Mouse (Mus musculus) liver, embryonic 13.5 days (tissue): ENCODE data around the gene Ckap4. TPM values are rescaled to one million over a fixed set of nuclear protein-coding genes. Genes with fewer than 3 reads are reported as not detected.
A peak's percentile ranks its signal among the peaks of the same experiment; 100 is the strongest.
"Not testable (repeated sequence)": the region's sequence is repeated elsewhere in the genome, so short reads cannot be mapped to it uniquely, and the experiment has no call there.

Source experiments
- ATAC-seq: fragments of 200-750 bp; cut with Nextera tagmentation; 2 replicates; pipeline ENCODE4 v1.8.0; 2017; ENCODE audit warnings: low read depth, mild to moderate bottlenecking, moderate number of reproducible peaks, moderate library complexity
- DNase-seq: peaks from one replicate; pipeline ENCODE4 v3.0.0; 2022
- H3K27ac ChIP-seq: fragments of 300-500 bp; sonication (generic); 2 replicates; pipeline ENCODE4 v1.5.1; 2015; ENCODE audit warnings: moderate library complexity, mild to moderate bottlenecking, inconsistent platforms
- H3K27me3 ChIP-seq: fragments of 300-500 bp; sonication (generic); 2 replicates; pipeline ENCODE4 v1.6.1; 2015; ENCODE audit warnings: mild to moderate bottlenecking, inconsistent platforms
- H3K36me3 ChIP-seq: fragments of 300-500 bp; sonication (generic); 2 replicates; pipeline ENCODE4 v1.6.1; 2015; ENCODE audit warnings: mild to moderate bottlenecking, inconsistent platforms
- H3K4me1 ChIP-seq: fragments of 300-500 bp; sonication (generic); replicated peaks from 2 replicates; pipeline ENCODE4 v1.6.1; 2015; ENCODE audit warnings: inconsistent platforms
- H3K4me2 ChIP-seq: fragments of 300-500 bp; sonication (generic); 2 replicates; pipeline ENCODE4 v1.6.1; 2015; ENCODE audit warnings: inconsistent platforms, mild to moderate bottlenecking, moderate library complexity
- H3K4me3 ChIP-seq: fragments of 300-500 bp; sonication (generic); replicated peaks from 2 replicates; pipeline ENCODE4 v1.5.1; 2015; ENCODE audit warnings: mild to moderate bottlenecking, inconsistent platforms
- H3K9ac ChIP-seq: fragments of 300-500 bp; sonication (generic); 2 replicates; pipeline ENCODE4 v1.6.1; 2015; ENCODE audit warnings: mild to moderate bottlenecking, inconsistent platforms
- H3K9me3 ChIP-seq: fragments of 300-500 bp; sonication (generic); replicated peaks from 2 replicates; pipeline ENCODE4 v1.6.1; 2016; ENCODE audit warnings: inconsistent platforms
- WGBS: fragments of 180-500 bp; shearing (Covaris S2); methylation state at CpG from one replicate; pipeline ENCODE4 v1.1.7; 2015; ENCODE audit not compliant: insufficient replicate concordance; 5-methylcytosine and 5-hydroxymethylcytosine counted together
- polyA plus RNA-seq: library from polyadenylated mRNA; unstranded; fragments of >200 nt; fragmentation: Nextera tagmentation; extraction: Ambion mirVana; gene quantifications from 2 replicates; pipeline ENCODE4 v1.2.1, GENCODE M21; 2015

Gene Ckap4
- polyA plus RNA-seq, 1 experiment from 2014 or later: 11.3 TPM

DNA sequence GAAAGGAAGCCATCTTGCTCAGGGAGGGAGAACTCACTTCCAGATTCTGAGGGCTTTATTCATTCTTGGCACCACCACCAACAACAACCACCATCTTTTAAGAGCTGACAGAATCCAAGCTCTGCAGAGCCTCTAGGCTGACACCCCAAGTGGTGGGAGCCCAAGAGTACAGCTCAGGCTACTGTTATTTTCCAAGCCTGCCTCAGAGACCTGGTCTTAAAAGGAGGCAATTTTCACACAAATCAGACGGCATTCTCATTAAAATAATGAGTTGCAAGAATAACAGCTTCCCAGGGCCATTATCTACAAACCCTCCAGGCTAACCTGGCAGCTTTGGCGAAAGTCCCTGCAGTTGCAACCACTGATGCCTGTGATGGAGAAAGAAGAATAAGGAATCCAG, 37.1 kb downstream of the Ckap4 start:
- DNase-seq (no peak), ATAC-seq (no peak)
- Histone ChIP-seq H3K9ac (no peak overlapping the region), H3K27ac (no peak overlapping the region), H3K9me3 (no peaks in the 10 kb centered on the region), H3K4me2 (no peak overlapping the region), H3K36me3 (no peaks in the 10 kb centered on the region), H3K4me1 (no peaks in the 10 kb centered on the region), H3K27me3 (no peaks in the 10 kb centered on the region), H3K4me3 (no peak overlapping the region)
- WGBS: 56% methylated on average over 2 of the region's 2 CpGs

GRCm38 (mm10) chr10:84494432-84494831, 39.4 kb downstream of the Ckap4 start:
- Histone ChIP-seq H3K27me3 (no peaks in the 10 kb centered on the region), H3K9me3 (no peaks in the 10 kb centered on the region), H3K36me3 (no peaks in the 10 kb centered on the region), H3K4me2 (no peak overlapping the region), H3K9ac (no peak overlapping the region), H3K4me3 (no peak overlapping the region), H3K27ac (no peak overlapping the region), H3K4me1 (0 out of 2 replicates have a peak, but pooled peaks cover 5% of the 10 kb centered on the region)
- 59% methylated on average over 7 of the region's 7 CpGs for WGBS
- DNase-seq (no peak), ATAC-seq (no peak)

GRCm38 (mm10) chr10:84490115-84490514, 43.7 kb downstream of the Ckap4 start:
- DNase-seq: no peak
- no peaks in the 10 kb centered on the region for H3K36me3 ChIP-seq
- H3K27ac ChIP-seq: no peak overlapping the region
- no peak overlapping the region for H3K4me2 ChIP-seq
- no peaks in the 10 kb centered on the region for H3K9me3 ChIP-seq
- ATAC-seq: no peak
- no peak overlapping the region for H3K9ac ChIP-seq
- H3K4me1 ChIP-seq: 0 out of 2 replicates have a peak, but pooled peaks cover 5% of the 10 kb centered on the region
- H3K27me3 ChIP-seq: no peaks in the 10 kb centered on the region
- WGBS: 38% methylated on average over 5 of the region's 5 CpGs
- H3K4me3 ChIP-seq: no peak overlapping the region

GRCm38 (mm10) chr10:84488315-84488714, 45.5 kb downstream of the Ckap4 start:
- Histone ChIP-seq H3K27me3 (no peaks in the 10 kb centered on the region), H3K9me3 (no peaks in the 10 kb centered on the region), H3K4me1 (0 out of 2 replicates have a peak, but pooled peaks cover 5% of the 10 kb centered on the region), H3K9ac (no peak overlapping the region), H3K4me3 (no peak overlapping the region), H3K27ac (no peak overlapping the region), H3K4me2 (no peak overlapping the region), H3K36me3 (no peaks in the 10 kb centered on the region)
- ATAC-seq (no peak), DNase-seq (peak; percentile 38)
- 25% methylated on average over 6 of the region's 6 CpGs for WGBS

GRCm38 (mm10) chr10:84484661-84485060, 49.2 kb downstream of the Ckap4 start:
- no peak overlapping the region for H3K27ac ChIP-seq
- no peak overlapping the region for H3K9ac ChIP-seq
- no peak overlapping the region for H3K4me2 ChIP-seq
- no peaks in the 10 kb centered on the region for H3K27me3 ChIP-seq
- no peaks in the 10 kb centered on the region for H3K36me3 ChIP-seq
- DNase-seq (no peak), ATAC-seq (no peak)
- H3K9me3 ChIP-seq: no peaks in the 10 kb centered on the region
- WGBS: 55% methylated on average over 1 of the region's 1 CpGs
- H3K4me1 ChIP-seq: peaks cover 10% of the 10 kb centered on the region; the same call in 1 of the 2 replicates
- H3K4me3 ChIP-seq: no peak overlapping the region

DNA sequence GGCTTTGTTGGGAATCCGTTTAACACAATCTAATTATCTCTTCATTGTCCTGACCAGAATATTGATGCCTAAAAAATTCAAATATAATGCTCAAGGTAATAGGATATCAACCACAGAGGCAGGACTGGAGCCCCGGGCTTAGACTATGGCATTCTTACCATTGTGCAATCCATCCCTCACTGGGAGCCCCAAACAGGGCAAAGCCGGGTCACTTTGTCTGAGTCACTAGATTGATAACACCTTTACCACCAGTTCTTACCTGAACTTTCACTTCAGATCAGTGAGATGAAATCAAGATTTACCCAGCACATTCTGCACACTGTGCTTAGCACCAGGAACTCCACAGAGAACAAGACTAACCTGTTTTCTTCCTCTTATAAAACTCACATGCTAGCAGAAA, 50.3 kb downstream of the Ckap4 start:
- no peaks in the 10 kb centered on the region for H3K9me3 ChIP-seq
- H3K27me3 ChIP-seq: no peaks in the 10 kb centered on the region
- DNase-seq (no peak), ATAC-seq (peak; percentile 41; the same call in 1 of the 2 replicates)
- H3K4me2 ChIP-seq: no peak overlapping the region
- H3K9ac ChIP-seq: no peak overlapping the region
- peaks cover 10% of the 10 kb centered on the region; the same call in 1 of the 2 replicates for H3K4me1 ChIP-seq
- H3K36me3 ChIP-seq: no peaks in the 10 kb centered on the region
- 51% methylated on average over 3 of the region's 3 CpGs for WGBS
- H3K4me3 ChIP-seq: no peak overlapping the region
- H3K27ac ChIP-seq: no peak overlapping the region

DNA sequence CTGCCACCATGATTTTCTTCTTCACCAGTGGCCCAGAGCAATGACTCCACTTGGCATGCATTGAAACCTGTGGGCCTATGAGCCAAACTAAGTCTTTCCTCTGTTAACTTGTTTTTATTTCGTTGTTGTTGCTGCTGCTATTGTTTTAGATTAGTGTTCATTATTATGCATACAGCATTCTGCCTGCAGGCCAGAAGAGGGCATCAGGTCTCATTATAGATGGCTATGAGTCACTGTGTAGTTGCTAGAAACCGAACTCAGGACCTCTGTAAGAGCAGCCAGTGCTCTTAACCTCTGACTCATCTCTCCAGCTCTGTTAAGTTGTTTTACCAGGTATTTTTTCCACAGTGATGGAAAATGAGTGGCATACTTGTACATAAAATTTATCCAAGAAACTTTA, 50.8 kb downstream of the Ckap4 start:
- no peak overlapping the region for H3K4me2 ChIP-seq
- no peaks in the 10 kb centered on the region for H3K9me3 ChIP-seq
- H3K4me1 ChIP-seq: peaks cover 10% of the 10 kb centered on the region; the same call in 1 of the 2 replicates
- no peak overlapping the region for H3K4me3 ChIP-seq
- H3K36me3 ChIP-seq: no peaks in the 10 kb centered on the region
- no peaks in the 10 kb centered on the region for H3K27me3 ChIP-seq
- ATAC-seq: no peak
- no peak overlapping the region for H3K27ac ChIP-seq
- H3K9ac ChIP-seq: no peak overlapping the region
- WGBS: 66% methylated on average over 2 of the region's 2 CpGs
- DNase-seq: no peak

DNA sequence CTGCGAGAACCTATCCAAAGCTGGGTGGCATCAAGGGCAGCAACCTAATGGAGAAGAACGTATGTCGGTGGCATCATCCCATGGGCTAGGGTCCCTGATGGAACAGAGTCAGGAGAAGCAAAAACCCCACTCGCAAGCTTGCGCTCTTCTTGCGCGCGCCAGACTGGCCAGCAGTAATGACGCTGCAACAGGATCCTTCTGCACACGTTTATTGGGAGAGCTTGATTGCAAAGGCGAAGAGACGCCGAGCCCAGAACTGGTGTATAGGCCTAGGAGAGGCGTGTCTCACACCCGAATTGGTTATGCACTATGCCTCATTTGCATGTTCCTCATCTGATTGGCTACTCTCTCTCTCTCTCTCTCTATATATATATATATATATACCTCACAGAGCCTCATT, 51.4 kb downstream of the Ckap4 start:
- H3K4me1 ChIP-seq: peaks cover 14% of the 10 kb centered on the region; the same call in 1 of the 2 replicates
- not testable (repeated sequence) for H3K27me3 ChIP-seq, H3K27ac ChIP-seq, H3K9me3 ChIP-seq, H3K4me2 ChIP-seq, H3K4me3 ChIP-seq, H3K9ac ChIP-seq, DNase-seq, ATAC-seq, H3K36me3 ChIP-seq
- 82% methylated on average over 15 of the region's 15 CpGs for whole genome bisulfite sequencing

- WGBS: 46% methylated on average over 5 of the region's 5 CpGs
- Histone ChIP-seq H3K9me3 (no peaks in the 10 kb centered on the region), H3K4me3 (no peak overlapping the region), H3K36me3 (no peaks in the 10 kb centered on the region), H3K27me3 (no peaks in the 10 kb centered on the region), H3K4me2 (no peak overlapping the region), H3K9ac (no peak overlapping the region), H3K27ac (no peak overlapping the region), H3K4me1 (peaks cover 14% of the 10 kb centered on the region; the same call in 1 of the 2 replicates)
- ATAC-seq (no peak), DNase-seq (no peak)
Measured at GRCm38 (mm10) chr10:84481327-84481671, 52.6 kb downstream of the Ckap4 start.

DNA sequence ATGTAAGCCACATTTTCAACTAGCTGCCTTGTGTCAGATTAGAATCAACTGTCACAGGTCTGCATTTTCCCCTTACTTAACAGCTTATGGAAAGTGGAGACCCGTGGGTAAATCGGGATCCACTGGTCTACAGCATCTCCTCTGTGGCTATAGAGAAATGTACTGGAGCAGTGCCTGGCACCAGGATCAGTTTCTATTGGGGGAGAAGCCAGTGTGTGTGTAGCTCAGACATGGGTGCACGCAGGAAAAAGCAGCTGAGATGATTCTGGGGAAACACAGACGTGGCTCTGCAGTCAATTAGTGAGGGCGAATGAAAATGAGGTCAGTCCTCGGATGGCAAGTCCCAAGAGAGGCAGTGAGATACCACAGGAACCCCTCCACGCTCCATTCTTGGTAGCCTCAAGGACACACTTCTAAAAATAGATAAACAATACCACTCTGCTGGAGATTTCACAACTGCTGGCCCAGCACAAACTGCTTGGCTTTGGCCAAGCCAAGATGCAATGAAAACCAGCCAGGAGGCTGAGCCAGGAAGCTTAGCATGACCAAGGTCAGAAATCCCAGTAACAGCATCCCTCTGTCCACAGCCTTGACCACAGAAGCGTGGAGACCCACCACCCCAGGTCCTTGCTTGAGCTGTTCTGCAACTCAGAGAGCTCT, 53.1 kb downstream of the Ckap4 start:
- no peak for DNase-seq
- H3K9me3 ChIP-seq: no peaks in the 10 kb centered on the region
- no peak overlapping the region for H3K27ac ChIP-seq
- H3K4me1 ChIP-seq: peaks cover 14% of the 10 kb centered on the region; the same call in 1 of the 2 replicates
- no peak overlapping the region for H3K9ac ChIP-seq
- ATAC-seq: no peak
- no peaks in the 10 kb centered on the region for H3K36me3 ChIP-seq
- H3K27me3 ChIP-seq: no peaks in the 10 kb centered on the region
- no peak overlapping the region for H3K4me2 ChIP-seq
- H3K4me3 ChIP-seq: no peak overlapping the region
- WGBS: 34% methylated on average over 8 of the region's 8 CpGs

DNA sequence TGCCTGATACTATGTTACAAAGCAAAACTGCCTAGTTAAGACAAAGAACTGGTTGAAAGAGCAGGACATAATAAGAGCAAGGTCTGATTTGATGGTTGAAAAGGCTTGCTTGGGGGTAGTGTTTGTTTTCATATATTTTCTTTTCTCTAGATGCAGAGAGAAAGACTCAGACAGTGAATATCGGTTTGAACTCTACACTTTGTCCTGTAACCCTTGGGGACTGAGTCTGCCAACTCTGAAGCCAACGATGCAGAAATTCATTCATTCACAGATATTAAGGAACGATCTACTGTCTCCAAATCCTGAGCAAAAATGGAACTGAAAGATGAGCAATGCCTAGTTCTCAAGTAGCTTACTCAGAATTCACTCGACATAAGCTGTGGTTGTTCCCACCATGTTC, 53.7 kb downstream of the Ckap4 start:
- 76% methylated on average over 4 of the region's 4 CpGs for WGBS
- Histone ChIP-seq H3K4me2 (no peak overlapping the region), H3K9me3 (no peaks in the 10 kb centered on the region), H3K4me3 (no peak overlapping the region), H3K36me3 (no peaks in the 10 kb centered on the region), H3K27me3 (no peaks in the 10 kb centered on the region), H3K9ac (no peak overlapping the region), H3K27ac (no peak overlapping the region), H3K4me1 (peaks cover 14% of the 10 kb centered on the region; the same call in 1 of the 2 replicates)
- DNase-seq (no peak), ATAC-seq (no peak)

GRCm38 (mm10) chr10:84477613-84478076, 56.2 kb downstream of the Ckap4 start:
- 36% methylated on average over 3 of the region's 3 CpGs for WGBS
- peak; percentile 76 for ATAC-seq
- no peak overlapping the region for H3K4me2 ChIP-seq
- no peak overlapping the region for H3K4me3 ChIP-seq
- H3K36me3 ChIP-seq: no peaks in the 10 kb centered on the region
- no peak overlapping the region for H3K27ac ChIP-seq
- no peaks in the 10 kb centered on the region for H3K9me3 ChIP-seq
- H3K9ac ChIP-seq: no peak overlapping the region
- no peak for DNase-seq
- H3K4me1 ChIP-seq: peaks cover 14% of the 10 kb centered on the region; the same call in 1 of the 2 replicates
- no peaks in the 10 kb centered on the region for H3K27me3 ChIP-seq
